Mouse (Mus musculus) heart, embryonic 16.5 days (tissue): ENCODE results near the gene Ecpas. TPM values are rescaled to one million over a fixed set of nuclear protein-coding genes. Genes with fewer than 3 reads are reported as not detected.

Experiments used
- ATAC-seq: fragments of 200-750 bp; cut with Nextera tagmentation; replicated peaks from 2 replicates; pipeline ENCODE4 v1.8.0; 2017; ENCODE audit warnings: moderate number of reproducible peaks; ENCODE audit not compliant: insufficient read depth, low FRiP score; ENCODE audit errors: extremely low read depth
- H3K27ac ChIP-seq: fragments of 300-500 bp; sonication (generic); 2 replicates; pipeline ENCODE4 v1.5.1; 2014; ENCODE audit warnings: mild to moderate bottlenecking, low read length, control low read depth, moderate library complexity
- H3K27me3 ChIP-seq: fragments of 300-500 bp; sonication (generic); 2 replicates; pipeline ENCODE4 v1.6.1; 2014; ENCODE audit warnings: low read length, mixed read lengths; ENCODE audit not compliant: control insufficient read depth, insufficient read depth
- H3K36me3 ChIP-seq: fragments of 300-500 bp; sonication (generic); 2 replicates; pipeline ENCODE4 v1.6.1; 2014; ENCODE audit not compliant: control insufficient read depth, insufficient read depth
- H3K4me1 ChIP-seq: fragments of 300-500 bp; sonication (generic); 2 replicates; pipeline ENCODE4 v1.6.1; 2014; ENCODE audit warnings: low read length, mixed read lengths; ENCODE audit not compliant: control insufficient read depth, insufficient read depth
- H3K4me2 ChIP-seq: fragments of 300-500 bp; sonication (generic); 2 replicates; pipeline ENCODE4 v1.6.1; 2014; ENCODE audit warnings: low read depth, mild to moderate bottlenecking, control low read depth, low read length
- H3K4me3 ChIP-seq: fragments of 300-500 bp; sonication (generic); 2 replicates; pipeline ENCODE4 v1.5.1; 2014; ENCODE audit warnings: mild to moderate bottlenecking, control low read depth, low read length
- H3K9ac ChIP-seq: fragments of 300-500 bp; sonication (generic); 2 replicates; pipeline ENCODE4 v1.6.1; 2014; ENCODE audit warnings: low read length, control low read depth
- H3K9me3 ChIP-seq: fragments of 300-500 bp; sonication (generic); replicated peaks from 2 replicates; pipeline ENCODE4 v1.6.1; 2016; ENCODE audit warnings: low read length; ENCODE audit not compliant: control insufficient read depth
- WGBS: fragments of 180-500 bp; shearing (Covaris S2); extraction: QIAGEN DNeasy Blood & Tissue Kit; methylation state at CpG from one replicate; pipeline ENCODE4 v1.1.7; 2014; 5-methylcytosine and 5-hydroxymethylcytosine counted together
- polyA plus RNA-seq: library from polyadenylated mRNA; unstranded; fragments of >200 nt; fragmentation: Nextera tagmentation; extraction: Ambion mirVana; gene quantifications from 2 replicates; pipeline ENCODE4 v1.2.1, GENCODE M21; 2015

Ecpas gene
- polyA plus RNA-seq, 1 experiment from 2014 or later, result 21.2 TPM

- no peak for ATAC-seq
- Histone ChIP-seq H3K36me3 (no peaks in the 10 kb centered on the region), H3K4me2 (no peak overlapping the region), H3K27ac (no peak overlapping the region), H3K27me3 (no peaks in the 10 kb centered on the region), H3K4me1 (peaks cover 4% of the 10 kb centered on the region; the same call in 1 of the 2 replicates), H3K9me3 (0 out of 2 replicates have a peak, but pooled peaks cover 2% of the 10 kb centered on the region), H3K4me3 (no peak overlapping the region), H3K9ac (no peak overlapping the region)
- 56% methylated on average over 3 of the region's 3 CpGs for WGBS
Observed at GRCm38 (mm10) chr4:58935846-58936245, 23.3 kb upstream of the Ecpas start.

GRCm38 (mm10) chr4:58934746-58935476, 22.4 kb upstream of the Ecpas start:
- 0 out of 2 replicates have a peak, but pooled peaks have one; percentile 52 for ATAC-seq
- H3K36me3 ChIP-seq, result no peaks in the 10 kb centered on the region
- 0 out of 2 replicates have a peak, but pooled peaks cover 2% of the 10 kb centered on the region for H3K9me3 ChIP-seq
- H3K4me1 ChIP-seq, result peaks cover 4% of the 10 kb centered on the region; the same call in 1 of the 2 replicates
- no peaks in the 10 kb centered on the region for H3K27me3 ChIP-seq
- no peak overlapping the region for H3K4me3 ChIP-seq
- H3K27ac ChIP-seq, result no peak overlapping the region
- H3K9ac ChIP-seq, result no peak overlapping the region
- peak overlapping the region; percentile 22; the same call in 1 of the 2 replicates for H3K4me2 ChIP-seq
- 23% methylated on average over 15 of the region's 15 CpGs for WGBS

- Histone ChIP-seq H3K9ac (no peak overlapping the region), H3K27me3 (no peaks in the 10 kb centered on the region), H3K4me2 (no peak overlapping the region), H3K4me3 (no peak overlapping the region), H3K36me3 (no peaks in the 10 kb centered on the region), H3K9me3 (0 out of 2 replicates have a peak, but pooled peaks cover 2% of the 10 kb centered on the region), H3K4me1 (peaks cover 4% of the 10 kb centered on the region; the same call in 1 of the 2 replicates), H3K27ac (no peak overlapping the region)
- no peak for ATAC-seq
- 68% methylated on average over 4 of the region's 4 CpGs for WGBS
Observed at GRCm38 (mm10) chr4:58934308-58934707, 21.8 kb upstream of the Ecpas start.

GRCm38 (mm10) chr4:58932541-58932940, 20.0 kb upstream of the Ecpas start:
- Histone ChIP-seq H3K4me2 (no peak overlapping the region), H3K9me3 (0 out of 2 replicates have a peak, but pooled peaks cover 2% of the 10 kb centered on the region), H3K36me3 (no peaks in the 10 kb centered on the region), H3K9ac (no peak overlapping the region), H3K27ac (no peak overlapping the region), H3K27me3 (no peaks in the 10 kb centered on the region), H3K4me1 (peaks cover 4% of the 10 kb centered on the region; the same call in 1 of the 2 replicates), H3K4me3 (no peak overlapping the region)
- no peak for ATAC-seq
- 77% methylated on average over 6 of the region's 6 CpGs for WGBS

- Histone ChIP-seq H3K36me3 (no peaks in the 10 kb centered on the region), H3K27ac (no peak overlapping the region), H3K4me3 (no peak overlapping the region), H3K4me1 (no peaks in the 10 kb centered on the region), H3K27me3 (no peaks in the 10 kb centered on the region), H3K9me3 (no peaks in the 10 kb centered on the region), H3K9ac (no peak overlapping the region), H3K4me2 (no peak overlapping the region)
- ATAC-seq, result no peak
- 76% methylated on average over 3 of the region's 3 CpGs for WGBS
Observed at GRCm38 (mm10) chr4:58927661-58928060, 15.1 kb upstream of the Ecpas start.

GRCm38 (mm10) chr4:58926120-58926519, 13.6 kb upstream of the Ecpas start:
- no peak overlapping the region for H3K9ac ChIP-seq
- no peak overlapping the region for H3K4me2 ChIP-seq
- no peaks in the 10 kb centered on the region for H3K9me3 ChIP-seq
- no peak overlapping the region for H3K27ac ChIP-seq
- no peaks in the 10 kb centered on the region for H3K4me1 ChIP-seq
- no peaks in the 10 kb centered on the region for H3K27me3 ChIP-seq
- no peak for ATAC-seq
- H3K4me3 ChIP-seq, result no peak overlapping the region
- no peaks in the 10 kb centered on the region for H3K36me3 ChIP-seq
- 42% methylated on average over 2 of the region's 2 CpGs for WGBS

- no peaks in the 10 kb centered on the region for H3K9me3 ChIP-seq
- no peak overlapping the region for H3K27ac ChIP-seq
- no peak overlapping the region for H3K4me3 ChIP-seq
- WGBS, result 33% methylated on average over 5 of the region's 5 CpGs
- no peak for ATAC-seq
- H3K9ac ChIP-seq, result no peak overlapping the region
- no peaks in the 10 kb centered on the region for H3K27me3 ChIP-seq
- H3K4me1 ChIP-seq, result no peaks in the 10 kb centered on the region
- H3K4me2 ChIP-seq, result no peak overlapping the region
- H3K36me3 ChIP-seq, result no peaks in the 10 kb centered on the region
Observed at GRCm38 (mm10) chr4:58925664-58926063, 13.1 kb upstream of the Ecpas start.

- Histone ChIP-seq H3K9me3 (no peaks in the 10 kb centered on the region), H3K4me3 (no peak overlapping the region), H3K4me2 (no peak overlapping the region), H3K36me3 (no peaks in the 10 kb centered on the region), H3K9ac (no peak overlapping the region), H3K4me1 (no peaks in the 10 kb centered on the region), H3K27me3 (no peaks in the 10 kb centered on the region), H3K27ac (no peak overlapping the region)
- no peak for ATAC-seq
- 59% methylated on average over 2 of the region's 2 CpGs for WGBS
Observed at GRCm38 (mm10) chr4:58923933-58924332, 11.4 kb upstream of the Ecpas start.

- H3K4me3 ChIP-seq, result no peak overlapping the region
- no peaks in the 10 kb centered on the region for H3K9me3 ChIP-seq
- H3K4me2 ChIP-seq, result no peak overlapping the region
- ATAC-seq, result no peak
- H3K27ac ChIP-seq, result no peak overlapping the region
- H3K9ac ChIP-seq, result no peak overlapping the region
- WGBS, result 68% methylated on average over 8 of the region's 8 CpGs
- H3K36me3 ChIP-seq, result no peaks in the 10 kb centered on the region
- H3K4me1 ChIP-seq, result peaks cover 11% of the 10 kb centered on the region
- H3K27me3 ChIP-seq, result no peaks in the 10 kb centered on the region
Observed at GRCm38 (mm10) chr4:58915081-58915826, 2.7 kb upstream of the Ecpas start.
